Mouse (Mus musculus): ENCODE measurements around the gene Ercc2. TPM values are rescaled to one million over a fixed set of nuclear protein-coding genes. Genes with fewer than 3 reads are reported as not detected.
A peak's percentile ranks its signal among the peaks of the same experiment; 100 is the strongest.

The Ercc2 gene
- polyA plus RNA-seq, 1 experiment: 14.5 TPM

DNA sequence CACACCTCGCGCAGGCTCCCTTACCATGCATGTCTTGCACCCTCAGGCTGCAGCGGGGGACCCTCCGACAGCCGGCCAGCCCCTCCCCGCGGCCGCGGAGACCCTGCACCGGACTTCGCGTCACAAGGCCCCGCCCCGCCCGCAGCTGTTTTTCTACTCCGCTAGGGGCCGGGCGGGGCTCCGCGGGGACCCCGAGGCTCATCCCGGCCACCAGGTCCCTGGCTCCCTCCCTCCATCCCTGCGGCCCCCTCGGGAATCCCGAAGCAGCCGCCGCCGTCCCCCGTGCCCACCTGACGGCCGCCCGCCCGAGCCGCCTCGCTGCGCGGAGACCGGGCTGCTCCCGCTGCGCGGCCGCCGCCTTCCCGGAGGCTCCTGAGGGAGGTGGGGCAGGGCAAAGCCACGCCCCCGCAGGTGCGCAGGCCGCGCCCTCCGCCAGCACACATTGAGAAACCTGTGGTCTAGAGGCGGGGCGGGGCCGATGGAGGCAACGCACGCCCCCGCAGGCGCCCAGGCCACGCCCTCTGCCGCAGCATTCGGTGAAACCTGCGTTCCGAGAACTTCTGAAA is 22.0 kb downstream of the Ercc2 start, which contains the start of gene Klc3:
Gene Klc3 (minus strand): TSS at position 374 of the 566 bp plus-strand sequence.
- TF ChIP-seq CTCF (IDR thresholded peaks at IDR 0.05; ENCODE audit: low read depth, low read length): no peak
- no peaks in the 10 kb centered on the region for H3K4me1 ChIP-seq (ENCODE audit: control insufficient read depth, insufficient read depth, low read length)
- H3K27ac ChIP-seq (ENCODE audit: insufficient read depth, low read depth, low read length): no peak within 1 kb of the TSS
- H3K4me3 ChIP-seq (ENCODE audit: insufficient read depth, low read length): peak within 1 kb of the TSS; percentile 44

DNA sequence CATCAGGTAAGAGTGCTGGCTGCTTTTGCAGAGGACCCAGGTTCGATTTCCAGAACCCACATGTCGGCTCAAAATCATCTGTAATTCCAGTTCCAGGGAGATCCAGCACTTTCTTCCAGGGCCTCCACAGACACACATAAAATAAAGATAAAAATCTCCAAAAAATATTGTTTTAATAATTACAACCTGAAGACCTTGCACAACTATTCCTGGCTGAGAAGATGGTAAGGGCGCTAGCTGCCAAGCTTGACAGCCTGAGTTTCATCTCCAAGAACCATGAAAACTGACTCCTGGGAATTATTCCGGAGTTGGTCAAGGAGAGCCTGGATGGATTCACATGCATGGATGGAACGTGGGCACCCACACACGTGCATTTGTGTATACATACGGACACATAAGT is 22.7 kb downstream of the Ercc2 start, which contains the start of gene Ckm:
Gene Ckm (plus strand): TSS at position 301 of the 400 bp plus-strand sequence.
- no peaks in the 10 kb centered on the region for H3K4me1 ChIP-seq (ENCODE audit: control insufficient read depth, insufficient read depth, low read length)
- TF ChIP-seq POLR2A (IDR thresholded peaks at IDR 0.05; ENCODE audit: borderline replicate concordance, low read depth, low read length): no peak
- TF ChIP-seq CTCF (IDR thresholded peaks at IDR 0.05; ENCODE audit: low read depth, low read length): no peak
- no peak within 1 kb of the TSS for H3K27ac ChIP-seq (ENCODE audit: insufficient read depth, low read depth, low read length)
- peak within 1 kb of the TSS; percentile 44 for H3K4me3 ChIP-seq (ENCODE audit: insufficient read depth, low read length)

DNA sequence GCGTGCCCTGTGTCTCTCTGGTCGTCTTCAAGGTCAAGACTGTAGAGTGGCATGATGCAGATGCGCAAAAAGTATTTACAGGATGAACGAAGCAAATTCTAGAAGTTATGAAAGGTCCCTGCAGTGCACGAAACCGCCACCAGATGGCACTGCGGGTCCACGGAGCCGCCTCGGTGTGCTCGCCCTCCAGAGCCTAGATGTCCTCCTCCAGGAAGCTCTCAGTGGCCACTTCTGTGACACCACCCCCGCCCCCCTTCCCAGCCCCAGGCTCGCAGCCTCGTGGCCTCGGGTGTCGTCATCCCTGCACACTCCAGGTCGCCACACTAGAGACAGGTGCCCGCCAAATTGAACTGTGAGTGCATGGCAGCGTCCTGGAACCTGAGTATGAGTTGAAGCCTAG is 23.6 kb downstream of the Ercc2 start:
- no peak overlapping the region for H3K27ac ChIP-seq (ENCODE audit: insufficient read depth, low read depth, low read length)
- no peak overlapping the region for H3K4me3 ChIP-seq (ENCODE audit: insufficient read depth, low read length)
- no peak for TF ChIP-seq POLR2A (IDR thresholded peaks at IDR 0.05; ENCODE audit: borderline replicate concordance, low read depth, low read length)
- TF ChIP-seq CTCF (IDR thresholded peaks at IDR 0.05; ENCODE audit: low read depth, low read length): peak; percentile 81
- H3K4me1 ChIP-seq (ENCODE audit: control insufficient read depth, insufficient read depth, low read length): no peaks in the 10 kb centered on the region

DNA sequence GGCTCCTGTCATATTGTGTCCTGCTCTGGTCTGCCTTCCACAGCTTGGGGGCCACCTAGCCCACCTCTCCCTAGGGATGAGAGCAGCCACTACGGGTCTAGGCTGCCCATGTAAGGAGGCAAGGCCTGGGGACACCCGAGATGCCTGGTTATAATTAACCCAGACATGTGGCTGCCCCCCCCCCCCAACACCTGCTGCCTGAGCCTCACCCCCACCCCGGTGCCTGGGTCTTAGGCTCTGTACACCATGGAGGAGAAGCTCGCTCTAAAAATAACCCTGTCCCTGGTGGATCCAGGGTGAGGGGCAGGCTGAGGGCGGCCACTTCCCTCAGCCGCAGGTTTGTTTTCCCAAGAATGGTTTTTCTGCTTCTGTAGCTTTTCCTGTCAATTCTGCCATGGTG is 27.9 kb downstream of the Ercc2 start:
- no peak overlapping the region for H3K27ac ChIP-seq (ENCODE audit: insufficient read depth, low read depth, low read length)
- H3K4me1 ChIP-seq (ENCODE audit: control insufficient read depth, insufficient read depth, low read length): no peaks in the 10 kb centered on the region
- TF ChIP-seq CTCF (IDR thresholded peaks at IDR 0.05; ENCODE audit: low read depth, low read length) (no peak), POLR2A (IDR thresholded peaks at IDR 0.05; ENCODE audit: borderline replicate concordance, low read depth, low read length) (no peak)
- no peak overlapping the region for H3K4me3 ChIP-seq (ENCODE audit: insufficient read depth, low read length)

DNA sequence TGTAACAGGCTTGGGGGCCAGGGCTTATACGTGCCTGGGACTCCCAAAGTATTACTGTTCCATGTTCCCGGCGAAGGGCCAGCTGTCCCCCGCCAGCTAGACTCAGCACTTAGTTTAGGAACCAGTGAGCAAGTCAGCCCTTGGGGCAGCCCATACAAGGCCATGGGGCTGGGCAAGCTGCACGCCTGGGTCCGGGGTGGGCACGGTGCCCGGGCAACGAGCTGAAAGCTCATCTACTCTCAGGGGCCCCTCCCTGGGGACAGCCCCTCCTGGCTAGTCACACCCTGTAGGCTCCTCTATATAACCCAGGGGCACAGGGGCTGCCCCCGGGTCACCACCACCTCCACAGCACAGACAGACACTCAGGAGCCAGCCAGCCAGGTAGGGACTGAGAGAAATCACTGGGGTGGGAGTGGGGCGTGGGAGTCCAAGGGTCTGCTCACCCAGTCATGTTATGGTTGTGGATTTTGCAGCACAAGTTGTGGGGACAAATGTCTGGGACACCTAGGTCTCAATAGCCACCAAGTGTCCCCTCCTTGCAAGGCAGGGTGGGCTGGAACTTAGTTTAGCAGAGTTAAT is 29.0 kb downstream of the Ercc2 start:
- no peak overlapping the region for H3K27ac ChIP-seq (ENCODE audit: insufficient read depth, low read depth, low read length)
- TF ChIP-seq POLR2A (IDR thresholded peaks at IDR 0.05; ENCODE audit: borderline replicate concordance, low read depth, low read length) (no peak), CTCF (IDR thresholded peaks at IDR 0.05; ENCODE audit: low read depth, low read length) (no peak)
- no peak overlapping the region for H3K4me3 ChIP-seq (ENCODE audit: insufficient read depth, low read length)
- H3K4me1 ChIP-seq (ENCODE audit: control insufficient read depth, insufficient read depth, low read length): no peaks in the 10 kb centered on the region

DNA sequence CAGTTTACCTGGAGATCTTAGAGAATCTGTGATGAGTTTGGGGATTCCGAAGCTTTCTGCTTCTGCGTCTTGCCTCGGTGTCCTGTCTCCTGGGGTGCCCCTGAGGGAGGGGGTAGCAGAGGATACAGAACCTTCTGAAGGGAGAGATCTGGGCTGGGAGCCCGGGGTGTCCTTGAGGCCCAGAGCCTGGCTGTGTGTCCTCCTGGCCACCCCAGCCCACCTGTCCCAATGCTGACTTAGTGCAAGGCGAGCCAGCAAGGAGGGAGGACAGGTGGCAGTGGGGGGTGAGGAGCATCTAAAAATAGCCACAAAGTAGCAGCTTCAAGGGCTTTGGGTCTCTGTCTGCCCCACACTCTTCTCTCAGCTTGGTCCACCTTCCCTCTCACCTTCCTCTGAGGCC is 30.0 kb downstream of the Ercc2 start:
- Histone ChIP-seq H3K27ac (ENCODE audit: insufficient read depth, low read depth, low read length) (no peak overlapping the region), H3K4me3 (ENCODE audit: insufficient read depth, low read length) (no peak overlapping the region), H3K4me1 (ENCODE audit: control insufficient read depth, insufficient read depth, low read length) (no peaks in the 10 kb centered on the region)
- no peak for TF ChIP-seq POLR2A (IDR thresholded peaks at IDR 0.05; ENCODE audit: borderline replicate concordance, low read depth, low read length)
- TF ChIP-seq CTCF (IDR thresholded peaks at IDR 0.05; ENCODE audit: low read depth, low read length): no peak

DNA sequence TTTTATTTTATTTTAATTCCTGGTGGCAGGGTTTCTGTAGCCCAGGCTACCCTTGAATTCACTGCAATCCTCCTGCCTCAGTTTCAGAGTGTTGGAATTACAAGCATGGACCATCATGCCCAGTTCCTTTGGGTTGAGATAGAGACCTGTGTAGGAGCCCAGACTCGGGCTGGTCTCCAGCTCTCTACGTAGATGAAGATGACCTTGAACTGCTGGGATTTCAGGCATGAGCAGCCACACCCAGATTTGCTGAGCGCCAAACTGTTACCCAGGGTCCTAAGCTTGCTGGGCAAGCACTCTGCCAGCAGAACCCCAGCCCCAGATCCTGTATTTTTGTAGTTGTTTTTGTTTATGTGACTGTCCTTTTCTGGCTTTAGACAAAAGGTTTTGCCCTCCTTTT is 31.7 kb downstream of the Ercc2 start:
- Histone ChIP-seq H3K27ac (ENCODE audit: insufficient read depth, low read depth, low read length) (no peak overlapping the region), H3K4me3 (ENCODE audit: insufficient read depth, low read length) (no peak overlapping the region), H3K4me1 (ENCODE audit: control insufficient read depth, insufficient read depth, low read length) (no peaks in the 10 kb centered on the region)
- TF ChIP-seq POLR2A (IDR thresholded peaks at IDR 0.05; ENCODE audit: borderline replicate concordance, low read depth, low read length) (no peak), CTCF (IDR thresholded peaks at IDR 0.05; ENCODE audit: low read depth, low read length) (no peak)

DNA sequence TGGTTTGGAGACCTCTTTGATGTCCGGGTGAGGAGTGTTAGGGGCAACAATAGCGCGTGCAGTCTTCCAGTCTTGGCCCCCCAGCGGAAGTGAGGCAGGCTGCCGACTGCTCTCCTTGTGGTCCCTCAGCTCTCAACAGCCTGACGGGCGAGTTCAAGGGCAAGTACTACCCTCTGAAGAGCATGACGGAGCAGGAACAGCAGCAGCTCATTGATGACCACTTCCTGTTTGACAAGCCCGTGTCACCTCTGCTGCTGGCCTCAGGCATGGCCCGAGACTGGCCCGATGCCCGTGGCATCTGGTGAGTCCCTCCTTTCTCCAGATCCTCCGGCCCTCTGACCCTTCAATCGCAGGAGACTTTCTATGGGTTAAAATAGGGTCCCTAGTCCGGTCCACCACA is 34.8 kb downstream of the Ercc2 start:
- TF ChIP-seq POLR2A (IDR thresholded peaks at IDR 0.05; ENCODE audit: borderline replicate concordance, low read depth, low read length) (no peak), CTCF (IDR thresholded peaks at IDR 0.05; ENCODE audit: low read depth, low read length) (no peak)
- Histone ChIP-seq H3K4me1 (ENCODE audit: control insufficient read depth, insufficient read depth, low read length) (peaks cover 5% of the 10 kb centered on the region; the same call in 1 of the 2 replicates), H3K4me3 (ENCODE audit: insufficient read depth, low read length) (no peak overlapping the region)

DNA sequence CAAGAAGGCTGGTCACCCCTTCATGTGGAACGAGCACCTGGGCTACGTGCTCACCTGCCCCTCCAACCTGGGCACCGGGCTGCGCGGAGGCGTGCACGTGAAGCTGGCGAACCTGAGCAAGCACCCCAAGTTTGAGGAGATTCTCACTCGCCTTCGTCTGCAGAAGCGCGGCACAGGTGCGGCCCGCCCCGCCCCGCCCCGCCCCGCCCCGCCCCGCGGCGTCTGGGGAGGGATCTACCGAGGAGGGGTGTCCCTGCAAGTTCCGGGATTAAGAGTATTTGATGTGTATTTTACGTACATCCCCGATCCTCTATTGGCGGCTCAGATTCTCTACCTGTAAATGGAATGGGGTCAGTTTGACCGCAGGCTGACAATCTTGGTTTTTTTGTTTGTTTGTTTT is 38.3 kb downstream of the Ercc2 start:
- peak overlapping the region; percentile 29 for H3K4me3 ChIP-seq (ENCODE audit: insufficient read depth, low read length)
- peaks cover 5% of the 10 kb centered on the region; the same call in 1 of the 2 replicates for H3K4me1 ChIP-seq (ENCODE audit: control insufficient read depth, insufficient read depth, low read length)
- TF ChIP-seq CTCF (IDR thresholded peaks at IDR 0.05; ENCODE audit: low read depth, low read length) (no peak), POLR2A (IDR thresholded peaks at IDR 0.05; ENCODE audit: borderline replicate concordance, low read depth, low read length) (no peak)
- no peak overlapping the region for H3K27ac ChIP-seq (ENCODE audit: insufficient read depth, low read depth, low read length)

More for the DNA sequence above, 34.8 kb downstream of the Ercc2 start:
- H3K27ac ChIP-seq (ENCODE audit: insufficient read depth, low read depth, low read length): no peak overlapping the region

DNA sequence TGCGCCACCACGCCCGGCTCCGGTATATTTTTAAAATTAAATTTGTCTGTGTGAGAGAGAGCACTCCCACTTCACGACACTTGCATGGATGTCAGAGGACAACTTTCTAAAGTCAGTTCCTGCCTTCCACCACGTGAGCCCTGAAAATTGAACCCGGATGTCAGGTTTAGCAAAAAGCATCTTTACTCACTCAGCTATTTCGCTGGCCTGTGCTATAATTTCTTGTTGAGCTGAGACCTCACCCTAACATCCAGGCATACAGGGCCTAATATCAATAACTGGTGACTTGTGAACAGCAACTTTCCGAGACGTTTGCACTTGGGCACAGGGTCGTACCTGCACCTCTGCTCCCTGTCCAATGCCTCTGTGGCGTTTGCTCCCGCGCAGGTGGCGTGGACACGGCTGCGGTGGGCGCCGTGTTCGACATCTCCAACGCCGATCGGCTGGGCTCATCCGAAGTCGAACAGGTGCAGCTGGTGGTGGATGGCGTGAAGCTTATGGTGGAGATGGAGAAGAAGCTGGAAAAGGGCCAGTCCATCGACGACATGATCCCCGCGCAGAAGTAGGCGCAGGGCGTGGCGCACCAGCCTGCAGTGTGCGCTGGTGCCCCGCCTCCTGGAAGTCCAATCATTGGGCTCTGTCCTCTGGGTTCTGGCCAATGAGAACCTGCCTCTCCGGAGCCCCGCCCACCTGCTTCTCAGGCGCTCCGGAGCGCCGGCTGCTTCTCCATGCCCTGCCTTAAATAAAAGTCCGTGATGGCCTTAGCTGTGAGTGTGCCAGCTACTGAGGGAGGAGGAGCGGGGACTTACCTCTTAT is 39.2 kb downstream of the Ercc2 start:
- TF ChIP-seq POLR2A (IDR thresholded peaks at IDR 0.05; ENCODE audit: borderline replicate concordance, low read depth, low read length): no peak
- no peak for TF ChIP-seq CTCF (IDR thresholded peaks at IDR 0.05; ENCODE audit: low read depth, low read length)
- H3K4me3 ChIP-seq (ENCODE audit: insufficient read depth, low read length): peak overlapping the region; percentile 60
- no peak overlapping the region for H3K27ac ChIP-seq (ENCODE audit: insufficient read depth, low read depth, low read length)
- peaks cover 5% of the 10 kb centered on the region; the same call in 1 of the 2 replicates for H3K4me1 ChIP-seq (ENCODE audit: control insufficient read depth, insufficient read depth, low read length)

Data from bone marrow macrophage, adult 2 months (primary cell).